Mouse (Mus musculus): Measurements from ENCODE around the gene Gm45337. TPM values are rescaled to one million over a fixed set of nuclear protein-coding genes. Genes with fewer than 3 reads are reported as not detected.
A peak's percentile ranks its signal among the peaks of the same experiment; 100 is the strongest.

The Gm45337 gene
- polyA plus RNA-seq, 1 experiment from 2014 or later, result not detected

- Histone ChIP-seq H3K27ac (ENCODE audit: low read depth, low read length) (peak overlapping the region; percentile 90), H3K9me3 (replicated peaks; ENCODE audit: control insufficient read depth, low read length) (no peaks in the 10 kb centered on the region), H3K36me3 (ENCODE audit: control insufficient read depth, insufficient read depth, low read length) (0 out of 2 replicates have a peak, but pooled peaks cover under 1% of the 10 kb centered on the region), H3K4me2 (ENCODE audit: low read length) (peak overlapping the region; percentile 95), H3K4me1 (ENCODE audit: control insufficient read depth, insufficient read depth, low read length) (peaks cover 49% of the 10 kb centered on the region), H3K9ac (ENCODE audit: low read length) (peak overlapping the region; percentile 95), H3K4me3 (ENCODE audit: low read depth, low read length) (peak overlapping the region; percentile 93), H3K27me3 (replicated peaks; ENCODE audit: control insufficient read depth, insufficient read depth, low read length) (0 out of 2 replicates have a peak, but pooled peaks cover 6% of the 10 kb centered on the region)
- peak; percentile 41 for ATAC-seq
- DNase-seq (ENCODE audit: low spot score), result peak; percentile 56
- WGBS, result under 1% methylated on average over 89 of the region's 89 CpGs
These were observed 49.9 kb downstream of the Gm45337 start for GRCm38 (mm10) chr7:142094301-142095143.

- no peaks in the 10 kb centered on the region for H3K9me3 ChIP-seq (replicated peaks; ENCODE audit: control insufficient read depth, low read length)
- peak overlapping the region; percentile 95 for H3K4me2 ChIP-seq (ENCODE audit: low read length)
- peak overlapping the region; percentile 90 for H3K27ac ChIP-seq (ENCODE audit: low read depth, low read length)
- H3K27me3 ChIP-seq (replicated peaks; ENCODE audit: control insufficient read depth, insufficient read depth, low read length), result 0 out of 2 replicates have a peak, but pooled peaks cover 6% of the 10 kb centered on the region
- peak overlapping the region; percentile 93 for H3K4me3 ChIP-seq (ENCODE audit: low read depth, low read length)
- DNase-seq (ENCODE audit: low spot score) (no peak), ATAC-seq (no peak)
- peaks cover 7% of the 10 kb centered on the region; the same call in 1 of the 2 replicates for H3K36me3 ChIP-seq (ENCODE audit: control insufficient read depth, insufficient read depth, low read length)
- peaks cover 56% of the 10 kb centered on the region for H3K4me1 ChIP-seq (ENCODE audit: control insufficient read depth, insufficient read depth, low read length)
- peak overlapping the region; percentile 95 for H3K9ac ChIP-seq (ENCODE audit: low read length)
- 20% methylated on average over 6 of the region's 6 CpGs for WGBS
These were observed 50.6 kb downstream of the Gm45337 start for GRCm38 (mm10) chr7:142093696-142094240.

Other genes starting within 250 kb of the Gm45337 start
- 74.0 and 87.3 TPM in 2 replicates for gene Tollip, start 226.1 kb downstream of the Gm45337 start, polyA plus RNA-seq (2014; fragmentation: Nextera tagmentation; extraction: Ambion mirVana)
- gene Brsk2, start 194.9 kb downstream of the Gm45337 start, polyA plus RNA-seq (2014; fragmentation: Nextera tagmentation; extraction: Ambion mirVana), result 20.8 and 21.7 TPM in 2 replicates
- 53.6 and 57.9 TPM in 2 replicates for gene Mob2, start 83.5 kb downstream of the Gm45337 start, polyA plus RNA-seq (2014; fragmentation: Nextera tagmentation; extraction: Ambion mirVana)
- 58.0 and 84.8 TPM in 2 replicates for gene Dusp8, start 48.8 kb downstream of the Gm45337 start, polyA plus RNA-seq (2014; fragmentation: Nextera tagmentation; extraction: Ambion mirVana)
- not detected in 2 replicates for gene Gm45618, start 23.9 kb downstream of the Gm45337 start, polyA plus RNA-seq (2014; fragmentation: Nextera tagmentation; extraction: Ambion mirVana)
- gene Gm39115, start 8.6 kb downstream of the Gm45337 start, polyA plus RNA-seq (2014; fragmentation: Nextera tagmentation; extraction: Ambion mirVana), result not detected in 2 replicates
- not detected in 2 replicates for gene Gm29735, start 12.5 kb upstream of the Gm45337 start, polyA plus RNA-seq (2014; fragmentation: Nextera tagmentation; extraction: Ambion mirVana)
- gene Gm4553, start 21.1 kb upstream of the Gm45337 start, polyA plus RNA-seq (2014; fragmentation: Nextera tagmentation; extraction: Ambion mirVana), result not detected in 2 replicates
- gene Krtap5-2, start 31.4 kb upstream of the Gm45337 start, polyA plus RNA-seq (2014; fragmentation: Nextera tagmentation; extraction: Ambion mirVana), result not detected in 2 replicates
- not detected in 2 replicates for gene Gm10153, start 45.8 kb upstream of the Gm45337 start, polyA plus RNA-seq (2014; fragmentation: Nextera tagmentation; extraction: Ambion mirVana)
- not detected in 2 replicates for gene Krtap5-3, start 56.8 kb upstream of the Gm45337 start, polyA plus RNA-seq (2014; fragmentation: Nextera tagmentation; extraction: Ambion mirVana)
- gene Gm7579, start 67.3 kb upstream of the Gm45337 start, polyA plus RNA-seq (2014; fragmentation: Nextera tagmentation; extraction: Ambion mirVana), result not detected in 2 replicates
- not detected in 2 replicates for gene Krtap5-5, start 85.4 kb upstream of the Gm45337 start, polyA plus RNA-seq (2014; fragmentation: Nextera tagmentation; extraction: Ambion mirVana)
- not detected in 2 replicates for gene Gm40460, start 96.5 kb upstream of the Gm45337 start, polyA plus RNA-seq (2014; fragmentation: Nextera tagmentation; extraction: Ambion mirVana)
- gene Gm2431, start 113.7 kb upstream of the Gm45337 start, polyA plus RNA-seq (2014; fragmentation: Nextera tagmentation; extraction: Ambion mirVana), result not detected in 2 replicates
- gene Gm4559, start 129.8 kb upstream of the Gm45337 start, polyA plus RNA-seq (2014; fragmentation: Nextera tagmentation; extraction: Ambion mirVana), result not detected in 2 replicates
- gene Krtap5-1, start 152.5 kb upstream of the Gm45337 start, polyA plus RNA-seq (2014; fragmentation: Nextera tagmentation; extraction: Ambion mirVana), result not detected in 2 replicates
- not detected in 2 replicates for gene Krtap5-4, start 158.9 kb upstream of the Gm45337 start, polyA plus RNA-seq (2014; fragmentation: Nextera tagmentation; extraction: Ambion mirVana)
- gene Ifitm10, start 229.1 kb upstream of the Gm45337 start, polyA plus RNA-seq (2014; fragmentation: Nextera tagmentation; extraction: Ambion mirVana), result 1.9 and 3.4 TPM in 2 replicates
- not detected in 2 replicates for gene Gm49369, start 238.1 kb upstream of the Gm45337 start, polyA plus RNA-seq (2014; fragmentation: Nextera tagmentation; extraction: Ambion mirVana)
- 261 and 263 TPM in 2 replicates for gene Ctsd, start 243.4 kb upstream of the Gm45337 start, polyA plus RNA-seq (2014; fragmentation: Nextera tagmentation; extraction: Ambion mirVana)

Data from forebrain, embryonic 14.5 days (tissue).